Mouse (Mus musculus) megakaryocyte, embryonic 14.5 days (primary cell): ENCODE results near the gene Gm10318.

Source experiments
- FLI1 ChIP-seq: IDR thresholded peaks from 2 replicates; pipeline ENCODE4 v1.6.1; 2012; ENCODE audit warnings: low read length, inconsistent platforms, mixed read lengths
- GATA1 ChIP-seq: IDR thresholded peaks from 3 replicates; pipeline ENCODE4 v1.6.1; 2012; ENCODE audit warnings: mixed read lengths, low read length, inconsistent platforms, borderline replicate concordance

GRCm38 (mm10) chr10:77839006-77839405 lies 13.7 kb upstream of the Gm10318 start:
- TF ChIP-seq GATA1, result no peak
- TF ChIP-seq FLI1, result no peak
